Mouse (Mus musculus) lung, postnatal 4 days (tissue): ENCODE measurements around the gene Mtmr3.

Source experiments
- DNase-seq, 2 experiments: peaks; one replicate each; pipeline ENCODE4 v3.0.0; 2021

Mtmr3 gene

DNA sequence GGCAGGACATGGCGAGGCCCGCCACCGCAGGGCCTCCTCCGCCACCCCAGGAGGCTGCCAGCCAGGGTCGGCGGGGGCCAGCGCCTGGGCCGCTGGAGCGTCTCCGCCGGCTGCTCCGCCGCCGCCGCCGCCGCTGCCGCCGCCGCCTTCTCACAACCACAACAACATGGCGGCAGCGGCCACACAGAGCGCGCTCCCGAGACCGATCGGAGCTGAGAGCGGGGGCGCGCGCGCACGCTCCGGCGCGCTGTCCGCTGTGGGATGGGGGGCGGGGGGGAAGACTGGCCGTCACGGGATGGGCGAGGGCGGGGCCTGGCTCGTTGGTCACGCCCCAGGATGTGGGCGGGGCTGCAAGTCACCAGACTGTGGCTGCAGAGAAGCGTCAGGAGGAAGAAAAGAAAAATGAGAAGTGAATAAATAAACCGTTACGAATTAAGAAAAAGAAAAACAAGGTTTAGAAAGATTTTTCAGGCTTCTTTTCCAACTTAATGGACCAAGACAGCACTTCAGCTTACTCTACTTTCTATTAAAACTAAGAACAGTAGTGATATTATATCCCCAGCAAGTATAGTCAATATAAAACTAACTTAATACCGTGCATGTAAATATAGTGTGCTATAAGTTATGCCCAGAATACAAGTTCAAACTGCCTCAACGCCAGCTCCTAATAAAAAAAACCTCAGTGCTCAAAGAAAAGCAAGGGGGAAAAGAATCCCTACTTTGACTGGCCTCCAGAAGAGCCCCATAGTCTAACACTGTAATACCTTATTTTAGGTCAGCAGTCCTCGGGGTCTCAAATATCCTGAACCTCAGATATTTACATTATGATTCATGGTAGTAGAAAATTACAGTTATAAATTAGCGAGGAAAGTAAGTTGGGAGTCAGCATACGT is at the start of gene Mtmr3:
Mtmr3 (minus strand) TSS at position 256 of the 893 bp plus-strand sequence.
- peak; percentile 97 to 98 for DNase-seq

GRCm38 (mm10) chr11:4643722-4644121 is 49.1 kb upstream of the Mtmr3 start:
- peak in 1 of 2 experiments; percentile 46 for DNase-seq

DNA sequence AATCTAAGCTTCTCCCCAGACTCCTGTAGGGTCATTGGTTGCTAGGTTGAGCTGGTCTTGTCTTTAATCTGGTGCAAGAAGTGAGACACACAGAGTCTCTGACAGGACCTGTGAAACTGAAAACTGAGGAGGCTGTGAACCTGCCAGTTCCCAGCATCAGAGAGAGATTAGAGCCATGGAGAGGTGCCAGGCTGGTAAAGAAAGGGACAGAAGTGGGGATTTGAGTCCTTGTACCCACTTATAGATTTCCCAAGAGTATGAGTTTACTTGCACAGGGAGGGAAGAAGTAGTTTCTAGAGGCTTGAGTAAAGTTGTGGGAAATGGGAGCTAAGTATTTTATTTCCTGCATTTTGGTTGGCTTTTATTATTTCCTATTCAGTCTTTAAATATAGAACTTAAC is 46.5 kb upstream of the Mtmr3 start:
- peak; percentile 54 to 63 for DNase-seq

DNA sequence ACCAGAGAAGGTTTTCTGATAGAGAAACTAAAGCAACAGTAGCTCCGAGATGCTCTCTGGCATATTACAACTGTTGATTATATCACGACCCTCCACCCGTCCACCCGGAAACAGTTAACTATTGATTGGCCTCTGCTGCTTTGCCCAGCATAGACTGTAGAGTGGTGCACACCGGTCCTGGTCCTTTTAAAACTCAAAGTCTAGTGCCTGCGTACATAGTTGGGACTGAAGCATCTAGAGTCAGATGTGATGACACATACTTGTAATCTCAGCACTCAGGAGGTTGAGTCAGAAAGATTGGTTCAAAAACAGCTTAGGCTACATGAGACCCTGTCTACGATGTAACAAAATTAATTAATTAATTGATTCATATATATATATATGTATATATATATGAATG is 43.6 kb upstream of the Mtmr3 start:
- no peak for DNase-seq

DNA sequence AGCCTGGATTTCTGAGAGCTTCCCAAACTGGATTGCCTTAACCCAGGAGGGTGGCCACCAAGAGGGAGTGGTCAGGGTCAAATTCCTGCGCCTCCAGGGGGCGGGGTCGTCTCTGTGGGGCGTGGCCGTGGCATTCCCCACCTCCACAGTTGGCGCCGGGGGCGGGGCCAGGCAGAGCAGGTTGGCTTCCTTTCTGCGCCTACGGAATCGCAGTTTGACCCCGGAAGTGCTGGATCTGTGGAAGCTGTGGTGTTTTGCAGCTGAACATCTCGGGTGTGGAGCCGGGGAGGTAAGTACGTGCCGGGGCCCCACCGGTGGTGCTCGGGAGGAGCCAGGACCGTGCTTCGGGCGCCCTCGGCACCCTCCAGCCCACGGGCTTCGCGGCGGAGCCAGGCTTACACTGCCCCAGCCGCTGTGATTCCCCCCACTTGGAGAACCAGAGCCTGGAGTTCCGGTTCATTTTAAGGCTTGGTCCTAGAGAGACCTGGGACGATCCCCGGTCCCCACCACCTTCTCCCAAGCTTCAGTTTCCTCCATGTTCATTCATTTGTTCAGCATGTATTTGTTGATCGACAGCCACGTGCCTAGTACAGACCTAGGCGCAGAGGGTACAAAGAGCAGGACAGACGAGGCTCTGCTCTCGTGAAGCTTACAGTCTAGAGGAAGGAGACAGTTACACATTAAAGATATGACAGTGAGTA is 43.0 kb upstream of the Mtmr3 start, which contains the start of gene Ascc2:
Ascc2 (plus strand) TSS at position 214 of the 701 bp plus-strand sequence.
- DNase-seq, result peak; percentile 96 to 98

DNA sequence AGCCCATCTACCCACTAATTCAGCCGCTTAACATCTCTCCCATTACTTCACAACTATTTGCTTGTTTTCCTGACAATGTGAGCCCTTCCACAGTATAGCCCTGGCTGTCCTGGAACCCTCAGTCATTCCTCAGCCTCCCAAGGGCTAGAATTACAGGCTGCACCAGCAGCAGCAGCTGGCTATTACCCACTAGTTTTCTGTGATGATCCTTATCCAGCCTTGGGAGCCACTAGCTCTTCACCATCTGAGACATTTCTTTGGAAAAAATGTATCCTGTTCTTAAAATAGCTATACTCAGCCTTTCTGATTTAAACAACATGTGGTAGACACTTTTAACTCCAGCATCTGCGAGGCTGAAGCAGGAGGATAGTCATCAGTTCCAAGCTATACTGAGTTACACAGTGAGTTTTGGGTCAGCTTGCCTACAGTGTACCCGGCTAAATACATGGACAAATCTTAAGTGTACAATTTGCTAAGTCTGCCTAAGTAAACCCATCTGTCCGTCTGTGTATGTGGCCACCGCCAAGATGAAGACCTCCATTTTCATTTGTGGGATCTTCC is 42.2 kb upstream of the Mtmr3 start:
- DNase-seq, result no peak

- no peak for DNase-seq
These were observed 39.7 kb upstream of the Mtmr3 start for GRCm38 (mm10) chr11:4634395-4634794.

GRCm38 (mm10) chr11:4633420-4633819 is 38.8 kb upstream of the Mtmr3 start:
- DNase-seq, result no peak

DNA sequence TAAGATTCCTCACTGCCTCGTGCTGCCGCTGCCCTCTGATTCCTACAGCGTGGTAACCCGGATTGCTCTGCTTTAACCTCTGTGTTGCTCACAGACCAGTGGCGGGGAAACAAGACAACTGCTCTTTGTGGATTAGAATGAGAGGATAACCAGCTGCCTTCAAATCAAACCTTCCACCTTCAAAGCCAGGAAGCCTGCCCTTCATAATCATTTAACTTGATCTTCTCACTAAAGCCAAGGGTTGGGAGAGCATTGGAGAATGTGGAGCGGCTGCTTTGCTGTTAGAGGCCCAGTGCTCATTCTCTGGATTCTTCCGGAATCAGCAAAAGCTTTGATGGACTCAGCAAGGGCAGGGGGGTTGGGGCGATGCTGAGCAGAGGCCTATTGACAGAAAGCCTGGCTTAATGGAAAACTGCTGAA is 35.2 kb upstream of the Mtmr3 start:
- DNase-seq, result peak; percentile 47 to 85

DNA sequence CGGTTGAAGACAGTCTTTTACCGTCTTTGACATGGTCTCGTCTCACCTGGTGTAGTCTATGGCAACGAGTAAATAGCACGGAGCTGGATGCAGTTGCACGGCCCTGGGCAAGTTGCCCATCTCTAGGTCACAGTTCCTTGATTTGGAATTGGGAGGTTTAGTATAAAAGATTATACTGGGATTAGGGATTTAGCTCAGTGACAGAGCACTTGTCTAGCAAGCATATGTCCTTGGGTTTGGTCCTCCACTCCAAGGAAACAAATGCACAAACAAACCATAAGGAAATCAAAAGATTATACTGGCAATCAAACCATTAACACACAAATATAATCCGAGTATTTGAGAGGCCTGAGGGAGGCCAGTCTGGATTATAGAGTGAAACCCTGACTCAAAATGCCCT is 33.0 kb upstream of the Mtmr3 start:
- no peak for DNase-seq

- no peak for DNase-seq
These were observed 31.3 kb upstream of the Mtmr3 start for GRCm38 (mm10) chr11:4625931-4626330.

DNA sequence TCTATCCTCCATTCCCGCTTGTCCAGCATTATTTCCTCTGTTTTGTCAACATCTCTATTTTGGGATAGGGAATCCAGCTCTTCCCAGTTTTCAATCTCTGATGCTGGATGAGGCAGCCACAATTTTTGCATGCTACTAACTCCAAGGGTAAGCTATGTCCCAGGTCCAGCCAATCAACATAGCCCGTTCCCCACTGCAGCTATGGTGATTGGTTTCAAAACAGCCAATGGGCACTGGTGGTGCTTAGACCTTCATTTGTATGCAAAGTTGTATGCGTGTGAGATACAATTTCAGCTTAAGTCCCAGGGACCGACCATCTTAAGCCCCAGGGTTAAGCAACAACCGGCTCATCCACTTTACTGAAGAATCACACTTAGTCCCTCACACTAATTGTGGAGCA is 28.3 kb upstream of the Mtmr3 start:
- no peak for DNase-seq

GRCm38 (mm10) chr11:4622442-4622986 is 27.9 kb upstream of the Mtmr3 start:
- peak in 1 of 2 experiments; percentile 33 for DNase-seq

GRCm38 (mm10) chr11:4621866-4622265 is 27.2 kb upstream of the Mtmr3 start:
- no peak for DNase-seq

GRCm38 (mm10) chr11:4620501-4621108 is 25.9 kb upstream of the Mtmr3 start:
- DNase-seq, result peak in 1 of 2 experiments; percentile 36

DNA sequence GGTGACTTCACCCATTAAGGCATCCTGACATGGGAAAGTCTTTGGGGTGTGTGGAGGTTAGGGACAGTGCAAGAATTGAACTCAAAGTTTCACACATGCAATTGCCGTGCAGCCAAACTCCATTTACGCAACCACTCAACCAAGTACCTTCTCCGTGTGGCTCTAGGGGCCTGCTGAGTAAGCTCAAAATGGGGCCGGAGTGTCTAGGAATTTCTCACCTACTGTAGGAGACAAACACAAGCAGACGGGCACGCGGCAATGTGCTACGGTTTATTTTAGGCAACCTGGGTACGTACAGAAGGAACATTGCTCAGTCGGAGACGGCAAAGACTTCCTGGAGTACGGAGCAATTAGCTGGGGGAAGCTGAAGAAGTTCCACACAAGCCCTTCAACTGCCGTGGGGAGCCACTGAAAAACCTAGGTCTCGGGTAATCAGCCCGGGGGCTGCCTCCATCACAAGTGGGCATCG is 25.4 kb upstream of the Mtmr3 start, which contains the start of gene Gm11032:
Gm11032 (plus strand) TSS at position 51 of the 469 bp plus-strand sequence.
- DNase-seq, result no peak

GRCm38 (mm10) chr11:4611904-4612303 is 17.2 kb upstream of the Mtmr3 start:
- DNase-seq, result no peak

- DNase-seq, result no peak
These were observed 11.9 kb upstream of the Mtmr3 start for GRCm38 (mm10) chr11:4606541-4606940.

- DNase-seq, result peak in 1 of 2 experiments; percentile 34
These were observed 10.8 kb upstream of the Mtmr3 start for GRCm38 (mm10) chr11:4605414-4605813.

GRCm38 (mm10) chr11:4604441-4604840 is 9.8 kb upstream of the Mtmr3 start:
- no peak for DNase-seq

- DNase-seq, result peak; percentile 45 to 60
These were observed 8.2 kb upstream of the Mtmr3 start for GRCm38 (mm10) chr11:4602691-4603441.

DNA sequence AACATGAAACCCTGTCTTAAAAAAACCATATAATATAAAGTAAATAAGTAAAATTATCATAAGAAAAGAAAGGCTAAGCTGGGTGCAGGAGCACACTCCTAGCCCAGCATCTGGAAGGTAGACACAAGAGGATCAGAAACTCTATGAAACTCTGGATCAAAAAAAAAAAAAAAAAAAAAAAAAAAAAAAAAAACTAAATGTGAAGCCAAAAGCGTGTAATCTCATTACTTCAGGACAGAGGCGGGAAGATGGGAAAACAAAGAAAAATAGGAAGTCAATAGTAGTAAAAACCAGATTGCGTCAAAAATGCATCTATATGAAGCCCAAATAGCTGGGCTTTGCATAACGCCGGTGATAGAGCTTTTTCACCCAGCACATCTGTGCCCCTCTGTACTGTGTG is 7.2 kb upstream of the Mtmr3 start:
- DNase-seq, result no peak
